Mouse (Mus musculus) embryonic facial prominence, embryonic 13.5 days (tissue): ENCODE results near the gene Ror1. TPM values are rescaled to one million over a fixed set of nuclear protein-coding genes. Genes with fewer than 3 reads are reported as not detected.

ENCODE experiments used
- ATAC-seq: fragments of 200-750 bp; cut with Nextera tagmentation; 2 replicates; pipeline ENCODE4 v1.8.0; 2017; ENCODE audit warnings: low read depth; ENCODE audit not compliant: insufficient number of reproducible peaks, insufficient read depth, low FRiP score, low TSS enrichment
- H3K27ac ChIP-seq: fragments of 300-500 bp; sonication (generic); 2 replicates; pipeline ENCODE4 v1.5.1; 2015; ENCODE audit warnings: moderate library complexity, mild to moderate bottlenecking, inconsistent platforms
- H3K27me3 ChIP-seq: fragments of 300-500 bp; sonication (generic); 2 replicates; pipeline ENCODE4 v1.6.1; 2015; ENCODE audit warnings: mild to moderate bottlenecking, inconsistent platforms
- H3K36me3 ChIP-seq: fragments of 300-500 bp; sonication (generic); 2 replicates; pipeline ENCODE4 v1.6.1; 2015; ENCODE audit warnings: mild to moderate bottlenecking, inconsistent platforms
- H3K4me1 ChIP-seq: fragments of 300-500 bp; sonication (generic); 2 replicates; pipeline ENCODE4 v1.6.1; 2015; ENCODE audit warnings: inconsistent platforms
- H3K4me2 ChIP-seq: fragments of 300-500 bp; sonication (generic); 2 replicates; pipeline ENCODE4 v1.6.1; 2015; ENCODE audit warnings: moderate library complexity, mild to moderate bottlenecking, inconsistent platforms
- H3K4me3 ChIP-seq: fragments of 300-500 bp; sonication (generic); 2 replicates; pipeline ENCODE4 v1.5.1; 2015; ENCODE audit warnings: mild to moderate bottlenecking, inconsistent platforms
- H3K9ac ChIP-seq: fragments of 300-500 bp; sonication (generic); 2 replicates; pipeline ENCODE4 v1.6.1; 2015; ENCODE audit warnings: mild to moderate bottlenecking, inconsistent platforms
- H3K9me3 ChIP-seq: fragments of 300-500 bp; sonication (generic); 2 replicates; pipeline ENCODE4 v1.6.1; 2016; ENCODE audit warnings: inconsistent platforms
- WGBS: fragments of 180-500 bp; shearing (Covaris S2); methylation state at CpG from one replicate; pipeline ENCODE4 v1.1.7; 2015; ENCODE audit warnings: mixed read lengths; 5-methylcytosine and 5-hydroxymethylcytosine counted together
- polyA plus RNA-seq: library from polyadenylated mRNA; unstranded; fragments of >200 nt; fragmentation: Nextera tagmentation; extraction: Ambion mirVana; gene quantifications from 2 replicates; pipeline ENCODE4 v1.2.1, GENCODE M21; 2015

Gene Ror1
- polyA plus RNA-seq, 1 experiment from 2014 or later, result 10.7 TPM

DNA sequence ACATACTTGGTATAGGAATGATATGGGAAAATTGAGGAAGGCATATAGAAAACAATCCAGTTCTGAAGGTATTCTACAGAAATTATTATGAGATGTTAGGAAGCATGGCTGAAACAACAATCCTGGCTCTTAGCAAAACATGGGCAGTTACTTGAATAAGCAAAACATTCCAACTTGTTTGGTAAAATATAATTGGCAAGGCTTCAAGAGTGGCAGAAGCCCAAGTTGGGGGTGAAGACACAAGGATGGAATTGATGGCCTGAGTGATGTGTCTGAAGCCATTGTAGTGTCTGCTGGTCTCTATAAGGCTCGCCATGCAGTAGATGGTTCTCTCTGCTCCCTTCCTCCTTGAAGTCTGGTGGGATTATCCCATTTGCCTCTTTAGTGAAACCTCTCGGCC is 35.9 kb downstream of the Ror1 start:
- 88% methylated on average over 2 of the region's 2 CpGs for WGBS
- H3K9me3 ChIP-seq, result no peaks in the 10 kb centered on the region
- H3K27me3 ChIP-seq, result no peaks in the 10 kb centered on the region
- ATAC-seq, result no peak
- no peak overlapping the region for H3K9ac ChIP-seq
- no peak overlapping the region for H3K4me3 ChIP-seq
- H3K36me3 ChIP-seq, result no peaks in the 10 kb centered on the region
- no peak overlapping the region for H3K27ac ChIP-seq
- H3K4me2 ChIP-seq, result no peak overlapping the region
- H3K4me1 ChIP-seq, result peaks cover 39% of the 10 kb centered on the region

DNA sequence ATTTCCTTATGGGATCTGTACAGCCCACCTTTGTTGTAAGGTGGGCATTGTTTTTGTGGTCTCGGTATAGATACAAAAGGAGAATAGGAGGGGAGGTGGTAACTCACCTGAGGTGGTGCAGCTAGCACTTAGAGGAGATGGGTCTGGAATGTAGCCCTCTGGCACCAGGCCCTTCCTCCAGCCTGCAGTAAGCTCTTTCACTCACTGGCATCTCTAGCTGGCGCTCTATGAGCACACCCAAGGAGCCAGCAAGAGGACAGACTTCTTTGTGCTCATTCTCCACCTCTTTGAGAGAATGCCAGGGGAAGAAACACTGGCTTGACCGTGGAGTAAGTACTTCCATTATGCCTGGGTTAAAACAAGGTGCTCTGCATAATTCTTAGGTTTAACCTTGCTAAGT is 36.7 kb downstream of the Ror1 start:
- Histone ChIP-seq H3K36me3 (no peaks in the 10 kb centered on the region), H3K4me3 (no peak overlapping the region), H3K27me3 (no peaks in the 10 kb centered on the region), H3K9ac (no peak overlapping the region), H3K4me1 (peaks cover 40% of the 10 kb centered on the region), H3K9me3 (no peaks in the 10 kb centered on the region), H3K27ac (no peak overlapping the region), H3K4me2 (no peak overlapping the region)
- WGBS, result 84% methylated on average over 3 of the region's 3 CpGs
- ATAC-seq, result no peak

DNA sequence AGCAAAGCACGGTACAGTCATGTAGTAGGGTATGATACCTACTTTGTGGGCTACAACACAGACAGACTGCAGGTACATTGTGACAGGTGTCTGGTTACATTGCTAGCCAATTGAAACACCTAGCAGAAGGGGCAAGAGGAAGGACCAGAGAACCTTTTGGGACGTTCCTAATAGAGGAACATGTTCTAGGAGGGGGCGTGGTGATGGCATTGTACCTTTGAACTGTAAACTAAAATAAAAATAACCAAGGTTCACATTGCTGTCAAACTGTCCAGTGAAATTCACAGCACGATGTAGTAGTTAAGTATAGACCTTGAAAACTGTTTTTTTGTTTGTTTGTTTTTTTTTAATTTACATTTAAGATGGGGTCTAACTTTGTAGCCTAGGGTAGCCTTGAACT is 40.5 kb downstream of the Ror1 start:
- Histone ChIP-seq H3K9me3 (no peaks in the 10 kb centered on the region), H3K4me2 (no peak overlapping the region), H3K9ac (no peak overlapping the region), H3K27ac (no peak overlapping the region), H3K4me1 (peaks cover 36% of the 10 kb centered on the region), H3K4me3 (no peak overlapping the region), H3K27me3 (no peaks in the 10 kb centered on the region), H3K36me3 (no peaks in the 10 kb centered on the region)
- no peak for ATAC-seq
- WGBS, result 87% methylated on average over 4 of the region's 4 CpGs

DNA sequence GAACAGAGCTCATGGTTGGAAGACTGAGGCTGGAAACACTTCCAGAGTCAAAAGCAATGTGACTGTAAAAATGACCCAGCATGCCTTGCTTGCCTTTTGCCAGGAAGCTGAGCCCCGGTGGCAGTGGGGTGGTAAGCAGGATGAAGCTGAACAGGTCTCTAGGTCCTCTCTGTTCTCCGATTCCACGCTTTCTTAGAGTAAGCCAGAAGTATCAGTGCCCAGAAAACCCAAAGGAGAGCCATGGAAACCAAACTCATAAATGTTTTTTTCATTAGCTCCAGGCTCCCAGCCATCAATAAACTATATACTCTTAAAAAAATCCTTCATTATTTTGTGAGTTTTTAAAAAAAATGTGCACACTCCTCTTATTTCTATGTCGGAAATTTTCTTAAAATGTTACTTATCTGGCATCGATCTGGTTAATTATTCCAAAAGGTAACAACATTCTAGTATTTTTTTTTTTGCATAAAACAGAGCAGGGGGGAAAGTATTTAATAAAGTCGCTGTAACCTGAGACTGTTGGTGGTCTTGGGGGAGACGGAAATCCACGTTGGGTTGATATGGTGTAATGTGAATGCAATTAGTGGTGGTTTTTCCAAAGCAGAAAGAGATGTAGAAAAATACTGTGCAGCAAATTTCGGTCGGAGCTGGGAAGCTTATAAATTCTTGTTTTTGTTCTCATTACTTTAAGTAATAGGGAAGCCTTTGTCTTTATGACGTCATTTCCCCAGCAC is 41.7 kb downstream of the Ror1 start:
- WGBS, result 30% methylated on average over 11 of the region's 11 CpGs
- Histone ChIP-seq H3K27me3 (no peaks in the 10 kb centered on the region), H3K4me3 (no peak overlapping the region), H3K9me3 (no peaks in the 10 kb centered on the region), H3K36me3 (no peaks in the 10 kb centered on the region), H3K4me2 (peak overlapping the region; percentile 27), H3K4me1 (peaks cover 39% of the 10 kb centered on the region), H3K27ac (peak overlapping the region; percentile 69), H3K9ac (no peak overlapping the region)
- ATAC-seq, result no peak

DNA sequence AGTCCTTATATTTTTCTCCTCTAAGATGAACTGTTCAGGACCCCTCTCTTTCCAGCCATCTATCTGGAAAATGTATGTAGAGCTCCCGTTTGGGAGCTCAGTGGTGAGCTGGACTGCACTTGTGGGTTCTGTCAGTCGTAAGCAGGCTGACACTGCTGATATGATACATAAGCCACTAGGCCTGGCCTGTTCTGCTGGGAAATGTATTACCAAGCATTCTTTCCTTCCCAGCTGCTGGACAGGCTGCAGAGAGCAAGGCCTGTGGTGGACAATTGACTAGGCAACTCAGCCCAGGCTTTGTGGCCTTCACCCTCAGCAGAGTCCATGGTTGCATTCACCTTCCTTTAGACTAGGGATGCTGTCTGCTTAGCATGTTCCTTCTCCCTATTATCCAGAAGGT is 46.0 kb downstream of the Ror1 start:
- no peaks in the 10 kb centered on the region for H3K27me3 ChIP-seq
- H3K4me1 ChIP-seq, result peaks cover 37% of the 10 kb centered on the region
- H3K27ac ChIP-seq, result no peak overlapping the region
- no peaks in the 10 kb centered on the region for H3K36me3 ChIP-seq
- WGBS, result 54% methylated on average over 2 of the region's 2 CpGs
- no peak overlapping the region for H3K4me2 ChIP-seq
- no peak for ATAC-seq
- no peak overlapping the region for H3K9ac ChIP-seq
- no peaks in the 10 kb centered on the region for H3K9me3 ChIP-seq
- H3K4me3 ChIP-seq, result no peak overlapping the region

DNA sequence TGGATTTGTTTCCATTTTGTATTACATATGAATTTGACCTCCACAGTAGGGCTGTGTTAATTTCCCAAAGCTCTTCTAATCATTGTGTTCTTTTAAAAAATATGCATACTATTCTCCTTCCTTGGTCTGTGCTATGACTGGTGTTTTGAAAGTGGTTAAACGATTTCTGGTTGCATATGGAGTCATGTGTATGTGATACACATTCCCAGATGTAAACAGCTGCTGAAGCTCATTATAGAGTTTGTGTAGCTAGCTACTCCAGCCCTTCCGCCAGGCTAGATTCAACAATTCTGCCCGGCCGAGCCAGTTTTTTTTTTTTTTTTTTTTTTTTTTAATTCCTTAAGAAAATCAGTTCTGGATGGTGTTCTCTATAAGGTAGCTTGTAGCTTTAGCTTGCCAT is 49.2 kb downstream of the Ror1 start:
- Histone ChIP-seq H3K4me3 (no peak overlapping the region), H3K9ac (no peak overlapping the region), H3K27me3 (no peaks in the 10 kb centered on the region), H3K4me1 (peaks cover 21% of the 10 kb centered on the region), H3K27ac (peak overlapping the region; percentile 28; the same call in 1 of the 2 replicates), H3K9me3 (no peaks in the 10 kb centered on the region), H3K4me2 (no peak overlapping the region), H3K36me3 (no peaks in the 10 kb centered on the region)
- WGBS, result 35% methylated on average over 4 of the region's 4 CpGs
- ATAC-seq, result no peak

DNA sequence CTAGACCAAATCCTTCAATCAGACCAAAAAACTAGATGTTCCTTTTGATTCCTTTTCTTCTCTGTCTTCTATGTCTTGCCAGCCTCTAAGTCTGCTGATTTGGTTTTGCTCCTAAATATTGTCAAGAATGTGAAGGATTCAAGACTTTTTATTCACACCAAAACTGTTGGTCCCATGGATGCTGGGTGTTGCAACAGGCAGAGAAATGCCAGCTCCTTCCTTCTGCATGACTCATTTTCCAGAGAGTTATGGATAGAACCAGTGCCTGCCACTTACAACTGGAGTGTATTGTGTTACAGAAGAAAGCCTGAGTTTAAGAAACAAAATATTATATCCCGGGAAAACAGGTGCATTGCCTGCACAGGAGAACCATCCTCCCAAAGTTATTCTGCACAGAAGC is 55.2 kb downstream of the Ror1 start:
- WGBS, result 96% methylated on average over 1 of the region's 1 CpGs
- H3K27me3 ChIP-seq, result no peaks in the 10 kb centered on the region
- no peak overlapping the region for H3K4me2 ChIP-seq
- no peak overlapping the region for H3K4me3 ChIP-seq
- no peaks in the 10 kb centered on the region for H3K36me3 ChIP-seq
- ATAC-seq, result no peak
- no peak overlapping the region for H3K9ac ChIP-seq
- H3K9me3 ChIP-seq, result no peaks in the 10 kb centered on the region
- peaks cover 16% of the 10 kb centered on the region for H3K4me1 ChIP-seq
- no peak overlapping the region for H3K27ac ChIP-seq

DNA sequence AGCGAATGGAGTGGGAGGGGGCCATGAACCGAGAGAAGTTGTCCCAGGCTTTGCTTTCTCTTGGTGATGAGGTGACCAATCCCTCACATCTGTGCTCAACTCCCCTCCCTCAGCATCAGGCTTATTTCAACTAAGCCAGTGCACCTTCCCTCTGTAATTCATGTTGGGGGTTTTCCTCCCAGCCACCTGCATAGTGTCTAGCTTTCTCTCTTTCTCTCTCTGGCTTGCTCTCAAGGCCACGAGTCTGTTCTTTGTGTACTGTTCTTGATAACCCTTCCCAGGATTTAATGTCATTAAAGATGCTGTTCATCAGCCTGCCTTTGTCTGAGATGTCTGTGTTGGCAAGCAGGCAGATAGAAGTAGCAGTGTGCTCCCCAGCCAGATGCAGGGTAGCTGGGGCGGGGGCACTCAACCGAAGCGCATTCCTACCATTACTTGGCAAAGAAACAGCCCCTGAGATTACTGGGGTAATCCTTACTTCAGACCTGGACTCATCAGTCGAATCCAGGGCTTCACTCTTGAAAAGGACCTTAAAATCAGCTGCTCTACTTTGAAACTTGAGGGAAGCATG is 59.1 kb downstream of the Ror1 start:
- no peak overlapping the region for H3K4me3 ChIP-seq
- H3K36me3 ChIP-seq, result no peaks in the 10 kb centered on the region
- ATAC-seq, result no peak
- no peak overlapping the region for H3K9ac ChIP-seq
- 44% methylated on average over 7 of the region's 7 CpGs for WGBS
- no peak overlapping the region for H3K4me2 ChIP-seq
- no peaks in the 10 kb centered on the region for H3K27me3 ChIP-seq
- no peaks in the 10 kb centered on the region for H3K9me3 ChIP-seq
- peaks cover 24% of the 10 kb centered on the region for H3K4me1 ChIP-seq
- H3K27ac ChIP-seq, result no peak overlapping the region

DNA sequence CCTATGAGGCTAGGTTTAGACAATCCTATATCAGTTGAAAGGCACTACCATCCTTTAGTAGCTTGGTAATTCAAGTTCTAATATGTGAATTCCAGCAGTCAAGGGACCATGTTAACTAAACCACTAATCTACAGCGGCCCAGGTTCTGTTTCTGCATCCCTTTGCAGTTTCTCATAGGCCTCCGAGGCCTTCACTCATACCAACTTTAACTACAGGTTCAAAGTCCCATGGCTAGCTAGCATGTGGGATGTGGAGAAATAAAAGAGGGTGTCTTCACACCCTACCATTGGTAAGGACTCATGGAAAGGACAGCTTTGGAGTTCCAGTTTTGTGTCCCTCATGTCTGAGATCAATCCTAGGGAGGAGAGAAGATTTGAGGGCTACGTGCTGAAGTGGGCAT is 60.1 kb downstream of the Ror1 start:
- 72% methylated on average over 3 of the region's 3 CpGs for WGBS
- no peak overlapping the region for H3K4me2 ChIP-seq
- H3K27me3 ChIP-seq, result no peaks in the 10 kb centered on the region
- no peak overlapping the region for H3K27ac ChIP-seq
- no peak overlapping the region for H3K4me3 ChIP-seq
- ATAC-seq, result no peak
- no peaks in the 10 kb centered on the region for H3K36me3 ChIP-seq
- H3K9ac ChIP-seq, result no peak overlapping the region
- H3K4me1 ChIP-seq, result peaks cover 24% of the 10 kb centered on the region
- H3K9me3 ChIP-seq, result no peaks in the 10 kb centered on the region

DNA sequence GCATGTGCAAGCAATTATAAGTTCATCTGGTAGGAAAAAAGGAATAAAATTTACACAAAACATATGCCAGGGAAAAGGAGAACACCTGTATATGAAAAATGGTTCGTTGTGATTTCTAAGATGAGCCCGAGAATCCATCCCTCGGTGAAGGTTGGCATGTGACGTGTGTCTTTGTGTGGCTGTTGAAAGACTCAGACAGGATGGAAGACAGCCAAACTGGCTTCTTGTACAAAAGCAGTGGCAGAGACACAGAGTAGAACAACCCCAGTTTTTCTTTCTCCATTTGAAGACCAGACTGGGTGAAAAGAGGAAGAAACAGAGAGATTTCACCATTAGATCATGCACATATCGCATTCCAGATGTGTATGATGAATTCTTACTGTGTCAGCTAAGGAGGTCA is 62.8 kb downstream of the Ror1 start:
- H3K27me3 ChIP-seq, result no peaks in the 10 kb centered on the region

DNA sequence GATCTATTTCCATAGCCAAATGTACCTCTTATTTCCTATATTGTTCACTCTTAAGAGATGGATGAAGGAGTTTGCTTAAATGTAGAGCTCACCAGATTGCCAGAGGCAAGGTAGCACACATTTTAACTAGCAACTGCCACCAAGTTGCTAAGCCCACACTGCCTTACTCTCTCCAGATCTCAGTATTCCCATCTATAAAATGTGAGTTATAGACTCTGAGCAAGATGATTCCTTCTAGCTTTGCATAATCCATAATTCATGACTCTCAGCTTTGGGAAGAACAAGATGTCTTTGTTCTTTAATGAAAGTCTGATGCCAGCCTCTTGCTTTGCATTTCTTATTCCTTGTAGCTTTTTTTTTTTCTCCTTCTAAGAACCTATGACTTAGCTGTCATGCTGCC is 64.6 kb downstream of the Ror1 start:
- H3K9me3 ChIP-seq, result no peaks in the 10 kb centered on the region
- H3K4me3 ChIP-seq, result no peak overlapping the region
- no peak overlapping the region for H3K4me2 ChIP-seq
- no peaks in the 10 kb centered on the region for H3K36me3 ChIP-seq
- H3K4me1 ChIP-seq, result peaks cover 15% of the 10 kb centered on the region; the same call in 1 of the 2 replicates
- H3K27ac ChIP-seq, result no peak overlapping the region
- no peaks in the 10 kb centered on the region for H3K27me3 ChIP-seq
- no peak overlapping the region for H3K9ac ChIP-seq
- ATAC-seq, result no peak

More for the DNA sequence above, 62.8 kb downstream of the Ror1 start:
- Histone ChIP-seq H3K9me3 (no peaks in the 10 kb centered on the region), H3K4me1 (peaks cover 24% of the 10 kb centered on the region), H3K4me2 (no peak overlapping the region), H3K36me3 (no peaks in the 10 kb centered on the region), H3K27ac (no peak overlapping the region), H3K4me3 (no peak overlapping the region), H3K9ac (no peak overlapping the region)
- 61% methylated on average over 5 of the region's 5 CpGs for WGBS
- no peak for ATAC-seq

DNA sequence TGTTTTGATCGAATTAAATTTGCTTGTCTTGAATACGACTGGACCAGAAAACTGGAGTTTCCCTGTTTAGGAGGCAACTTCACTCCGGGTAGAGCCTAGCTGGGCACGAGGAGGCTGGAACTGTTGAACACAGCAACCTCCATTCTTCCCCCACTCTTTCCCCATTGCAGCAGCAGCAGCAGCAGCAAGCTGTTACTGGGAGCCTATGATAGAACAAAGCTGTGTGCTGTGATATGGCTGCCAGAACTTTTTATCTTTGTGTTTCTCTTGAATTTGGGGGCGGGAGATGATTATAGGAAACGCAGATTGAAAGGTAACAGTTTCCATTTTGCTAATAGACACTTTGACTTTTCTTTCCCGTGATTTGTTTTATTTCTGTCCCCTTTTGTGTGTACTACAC is 70.2 kb downstream of the Ror1 start:
- ATAC-seq, result no peak
- H3K4me3 ChIP-seq, result no peak overlapping the region
- H3K4me2 ChIP-seq, result no peak overlapping the region
- no peak overlapping the region for H3K27ac ChIP-seq
- H3K36me3 ChIP-seq, result no peaks in the 10 kb centered on the region
- 68% methylated on average over 7 of the region's 7 CpGs for WGBS
- H3K9me3 ChIP-seq, result no peaks in the 10 kb centered on the region
- peaks cover 30% of the 10 kb centered on the region for H3K4me1 ChIP-seq
- H3K27me3 ChIP-seq, result no peaks in the 10 kb centered on the region
- H3K9ac ChIP-seq, result no peak overlapping the region
